Mouse (Mus musculus) cerebral cortex, adult 2 months (tissue): ENCODE measurements around the gene Sdf4.

Source experiments
- WGBS: fragments of 180-500 bp; shearing (Covaris S2); methylation state at CpG from one replicate; pipeline ENCODE4 v1.1.7; 2018; 5-methylcytosine and 5-hydroxymethylcytosine counted together

Sdf4 gene

DNA sequence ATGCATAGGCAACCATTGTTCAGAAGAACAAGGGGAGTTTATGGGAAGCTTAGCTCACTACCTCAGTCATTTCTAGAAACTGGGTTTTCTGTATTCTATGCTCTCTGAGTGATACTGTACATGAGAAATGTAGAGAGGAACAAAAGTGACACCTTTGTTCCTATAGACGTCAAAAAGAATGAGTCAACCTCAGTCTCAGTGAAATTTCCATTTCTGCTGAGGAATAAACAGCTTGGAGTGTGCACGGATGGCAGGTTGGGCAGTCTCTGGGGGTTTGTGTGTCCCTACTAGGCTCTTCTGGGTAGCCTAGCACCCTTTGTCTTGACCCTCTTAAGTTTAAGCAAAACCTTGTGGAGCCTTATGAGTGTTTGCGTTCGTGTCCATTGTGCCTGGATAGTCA is 15.7 kb downstream of the Sdf4 start:
- WGBS, result 81% methylated on average over 4 of the region's 4 CpGs

DNA sequence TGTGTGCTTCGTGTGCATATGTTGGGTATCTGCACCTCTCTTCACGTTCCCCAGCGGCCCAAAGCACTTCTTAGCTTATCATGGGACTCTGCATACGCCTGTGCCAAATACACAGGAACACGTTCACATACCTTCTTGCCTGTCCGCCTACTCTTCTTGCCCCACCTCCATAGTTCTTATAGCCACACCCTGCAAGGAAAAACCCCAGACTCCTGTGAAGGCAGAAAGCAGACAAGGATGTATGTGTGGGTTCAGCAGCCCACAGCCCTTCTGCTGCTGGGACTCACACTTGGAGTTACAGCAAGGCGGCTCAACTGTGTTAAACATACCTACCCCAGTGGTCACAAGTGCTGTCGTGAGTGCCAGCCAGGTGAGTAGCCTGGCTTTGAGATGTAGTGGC is 21.0 kb downstream of the Sdf4 start, which contains the start of gene Tnfrsf4:
Tnfrsf4 (plus strand) TSS at position 207 of the 400 bp plus-strand sequence.
- 48% methylated on average over 8 of the region's 8 CpGs for WGBS

DNA sequence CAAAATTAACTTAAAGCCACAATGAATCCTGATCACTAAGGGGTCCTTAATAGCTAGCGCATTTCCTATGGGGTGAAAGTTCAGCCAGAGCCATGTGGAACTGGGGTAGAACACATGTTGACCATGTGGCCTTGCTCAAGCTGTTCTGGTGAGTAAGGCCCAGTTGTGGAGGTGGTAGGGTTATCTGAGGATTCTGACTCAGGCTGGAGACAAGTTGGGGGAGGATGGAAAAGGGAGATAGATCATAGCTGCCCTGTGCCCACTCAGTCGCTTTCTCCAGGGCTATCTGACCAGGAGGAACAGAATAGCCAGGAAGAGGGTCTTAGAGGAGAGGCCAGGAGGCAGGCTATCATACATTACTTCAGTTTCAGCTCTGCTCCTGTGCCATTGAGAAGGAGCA is 21.8 kb downstream of the Sdf4 start:
- 84% methylated on average over 2 of the region's 2 CpGs for WGBS

DNA sequence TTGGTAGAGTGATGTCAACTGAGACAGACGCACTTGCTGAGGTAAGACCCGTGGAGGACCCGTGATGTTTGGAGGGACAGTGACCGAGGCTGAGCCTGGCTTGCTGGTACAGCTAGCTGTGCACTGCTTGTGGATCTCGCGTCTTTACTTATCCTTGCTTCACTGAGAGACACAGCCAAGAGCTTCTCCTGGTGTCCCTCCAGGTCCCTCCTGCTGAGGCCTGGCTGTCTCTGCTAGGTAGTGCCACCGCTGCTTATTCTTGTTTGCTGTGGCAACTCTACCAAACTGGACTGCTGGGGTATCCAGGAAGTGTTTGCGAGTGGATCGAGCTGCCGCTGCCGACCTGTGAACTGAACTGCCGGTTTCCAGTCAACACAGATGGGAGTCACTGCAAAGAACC is 27.1 kb downstream of the Sdf4 start:
- WGBS, result 93% methylated on average over 12 of the region's 12 CpGs

DNA sequence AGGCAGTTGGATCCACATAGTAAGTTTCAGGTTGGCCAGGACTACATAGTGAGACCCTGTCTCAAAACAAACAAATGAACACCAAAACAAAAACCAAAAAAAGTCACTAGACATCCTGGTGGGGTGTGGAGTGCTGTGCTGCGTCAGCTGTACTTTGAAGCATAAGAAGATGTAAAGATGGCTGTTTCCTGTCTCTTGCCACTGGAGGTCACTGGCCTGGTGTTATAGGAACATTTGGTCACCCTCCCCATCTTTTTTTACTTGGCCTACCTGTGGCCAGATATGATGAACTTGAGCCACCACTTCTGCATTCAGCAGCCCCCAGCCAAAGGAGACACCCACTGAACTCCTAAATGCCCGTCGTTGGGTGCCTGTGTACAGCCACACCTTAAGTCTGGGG is 28.7 kb downstream of the Sdf4 start:
- 66% methylated on average over 3 of the region's 3 CpGs for WGBS

DNA sequence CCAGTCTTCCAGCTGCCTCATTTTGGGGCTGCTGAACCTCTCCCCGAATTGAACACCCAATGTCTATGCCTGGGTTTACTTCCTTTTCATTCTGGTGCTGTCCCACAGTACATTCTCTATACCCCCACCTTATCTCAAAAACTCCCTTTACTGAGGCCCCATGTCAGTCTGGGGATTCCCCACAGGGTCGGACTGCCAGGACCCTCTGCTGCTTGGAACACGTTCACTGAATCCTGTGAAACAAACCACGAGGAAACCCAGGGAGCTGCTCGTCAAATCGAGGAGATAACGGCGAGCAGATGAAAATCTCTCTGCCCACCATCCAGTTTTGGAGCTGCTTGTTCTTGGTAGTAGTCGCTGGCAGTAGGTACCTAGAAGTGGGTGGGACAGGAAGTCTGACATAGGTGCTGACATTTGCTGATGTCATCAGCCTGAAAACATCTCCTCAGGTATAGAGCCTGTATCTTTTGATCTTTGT is 29.3 kb downstream of the Sdf4 start:
- WGBS, result 69% methylated on average over 9 of the region's 9 CpGs

DNA sequence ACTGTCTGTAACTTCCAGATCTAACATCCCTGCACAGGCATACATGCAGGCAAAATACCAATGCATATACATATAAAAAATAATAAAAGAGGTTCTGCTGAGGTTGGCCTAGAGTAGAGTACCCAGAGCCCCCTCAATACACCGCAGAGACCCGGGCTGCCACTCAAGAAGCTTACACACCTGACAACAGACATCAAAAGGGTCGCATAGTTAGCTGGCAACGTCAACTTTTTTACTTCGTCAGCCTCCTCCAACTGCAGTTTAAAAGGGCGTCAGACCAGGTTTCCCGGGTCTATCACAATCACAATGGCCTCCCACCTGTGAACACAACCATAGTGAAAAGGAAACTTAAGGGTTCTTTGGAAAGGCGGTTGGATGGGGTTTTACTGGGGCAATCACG is 30.8 kb downstream of the Sdf4 start:
- WGBS, result 92% methylated on average over 9 of the region's 9 CpGs

DNA sequence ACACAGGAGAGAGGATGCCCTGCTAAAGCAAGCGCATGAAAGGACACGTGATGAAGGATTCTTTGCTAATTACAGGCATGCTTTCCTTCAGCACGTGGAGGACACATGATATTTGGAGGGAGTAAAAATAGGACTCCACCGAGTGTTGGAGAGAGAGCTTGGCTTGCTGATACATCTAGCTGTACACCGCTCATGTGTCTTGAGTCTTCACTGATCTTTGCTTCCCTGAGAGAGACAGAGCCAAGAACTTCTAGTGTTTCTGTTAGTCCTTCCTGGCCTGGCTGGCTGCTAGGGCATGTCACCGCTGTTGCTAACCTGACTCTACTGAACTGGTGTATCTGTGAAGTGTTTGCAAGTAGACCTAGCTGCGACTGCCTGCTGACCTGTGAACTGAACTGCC is 31.5 kb downstream of the Sdf4 start:
- WGBS, result 72% methylated on average over 7 of the region's 7 CpGs

DNA sequence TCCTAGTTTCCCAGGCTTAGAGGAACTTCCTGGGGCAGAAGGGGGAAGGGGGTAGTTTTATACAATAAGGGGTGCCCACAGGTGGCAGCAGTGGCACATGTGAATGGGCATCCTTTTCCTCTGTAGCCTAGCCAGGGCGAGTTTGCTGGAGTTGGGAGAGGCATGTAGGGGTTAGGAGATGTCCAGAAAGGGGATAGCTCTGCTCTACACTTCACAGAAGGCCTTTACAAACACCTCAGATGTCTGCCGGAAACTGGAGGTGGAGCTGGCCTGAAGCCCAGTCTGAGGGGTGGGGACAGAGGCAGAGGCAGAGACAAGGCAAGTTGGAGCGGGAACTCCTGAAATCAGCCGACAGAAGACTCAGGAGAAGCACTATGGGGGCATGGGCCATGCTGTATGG is 33.3 kb downstream of the Sdf4 start, which contains the start of gene Tnfrsf18:
Tnfrsf18 (plus strand) TSS at position 152 of the 400 bp plus-strand sequence.
- WGBS, result 19% methylated on average over 4 of the region's 4 CpGs

DNA sequence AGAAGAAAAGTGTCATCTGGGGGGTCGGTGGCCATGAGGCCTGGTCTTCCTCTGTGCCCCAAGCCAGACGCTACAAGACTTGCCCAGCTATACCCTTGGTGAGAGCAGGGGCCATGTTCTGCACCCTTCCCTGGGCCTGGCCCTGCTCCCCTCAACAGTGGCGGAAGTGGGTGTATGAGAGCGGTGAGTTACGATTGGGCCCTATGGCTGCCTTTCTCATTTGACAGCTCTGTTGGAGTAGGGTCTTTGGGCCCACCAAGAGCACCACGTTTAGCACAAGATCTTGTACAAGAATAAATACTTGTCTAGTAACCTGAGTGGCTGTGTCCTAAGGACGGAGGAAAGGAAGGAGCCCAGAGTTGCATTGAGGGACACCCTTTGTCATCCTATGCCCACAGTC is 35.9 kb downstream of the Sdf4 start:
- 90% methylated on average over 7 of the region's 7 CpGs for WGBS

DNA sequence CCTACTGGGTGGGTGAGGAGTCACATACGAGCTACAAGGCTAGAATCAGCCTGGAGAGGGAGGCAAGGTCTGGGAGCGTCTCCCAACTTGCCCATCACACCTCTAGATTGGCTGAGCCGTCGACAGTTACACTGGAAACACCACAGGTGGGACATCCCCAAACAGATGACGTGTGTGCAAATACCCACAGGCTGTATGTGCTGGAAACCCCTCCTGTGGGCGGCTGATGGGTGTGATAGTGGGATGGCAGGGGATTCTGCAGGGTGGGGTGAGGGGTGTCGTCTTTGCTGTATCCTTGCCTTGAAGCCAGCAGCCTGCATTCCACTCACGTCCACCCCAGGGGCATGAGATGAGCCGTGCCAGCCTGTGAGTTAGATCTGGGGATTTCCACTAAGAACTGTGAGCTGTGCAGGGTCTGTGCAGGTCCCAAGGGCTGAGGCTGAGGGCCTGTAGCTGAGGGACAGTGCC is 38.0 kb downstream of the Sdf4 start:
- 35% methylated on average over 9 of the region's 9 CpGs for WGBS

DNA sequence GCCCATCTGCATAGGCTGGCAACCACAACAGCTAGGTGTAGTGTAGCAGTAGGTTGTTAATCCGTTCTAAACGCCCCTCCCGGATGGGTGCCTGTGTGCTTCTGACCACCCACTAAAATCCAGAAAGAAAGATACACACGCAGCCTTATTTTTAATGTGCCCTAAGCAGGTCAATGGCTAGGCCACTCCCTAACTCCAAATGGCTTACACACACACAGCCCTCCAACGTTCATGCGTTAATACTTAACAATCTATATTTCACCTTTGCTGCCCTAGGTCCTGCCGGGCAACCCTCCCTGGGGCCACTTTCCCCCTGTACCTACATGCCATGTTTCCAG is 38.6 kb downstream of the Sdf4 start:
- 4% methylated on average over 7 of the region's 7 CpGs for WGBS

DNA sequence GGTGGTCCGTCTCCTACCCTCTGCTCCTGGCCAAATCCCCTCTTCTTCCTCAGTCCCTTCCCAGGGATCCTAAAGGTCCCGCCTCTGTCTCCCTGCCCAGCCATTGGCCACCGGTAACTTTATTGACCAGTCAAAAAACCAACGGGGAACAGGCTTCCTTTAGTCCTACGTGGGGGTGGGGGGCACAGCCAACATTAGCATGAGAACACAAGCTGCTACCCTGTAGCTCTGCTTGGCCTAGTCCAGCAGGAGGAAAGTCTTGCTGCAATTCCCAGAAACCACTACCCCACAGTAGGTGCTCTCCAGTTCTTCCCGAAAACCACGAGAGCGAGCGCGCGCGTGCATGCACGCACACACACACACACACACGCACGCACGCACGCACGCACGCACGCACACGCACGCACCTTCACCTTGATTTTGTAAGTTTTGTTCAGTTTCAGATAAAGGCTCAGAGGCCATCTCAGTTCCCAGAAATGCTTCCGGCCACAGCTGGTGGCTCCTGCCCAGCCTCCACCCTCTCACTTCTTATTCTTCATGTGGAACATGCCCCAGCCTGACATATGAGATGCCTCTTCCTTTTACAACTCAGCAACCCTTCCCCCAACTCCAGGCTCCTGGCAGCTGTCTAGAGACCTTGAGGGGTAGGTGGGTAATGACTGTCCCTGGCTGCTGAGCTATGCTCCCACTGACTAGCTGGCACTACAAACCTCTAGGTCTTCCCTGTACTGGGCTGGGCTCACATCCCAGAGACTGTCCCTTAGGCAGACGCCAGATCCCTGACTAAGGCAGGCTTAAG is 39.1 kb downstream of the Sdf4 start:
- WGBS, result 2% methylated on average over 24 of the region's 24 CpGs

DNA sequence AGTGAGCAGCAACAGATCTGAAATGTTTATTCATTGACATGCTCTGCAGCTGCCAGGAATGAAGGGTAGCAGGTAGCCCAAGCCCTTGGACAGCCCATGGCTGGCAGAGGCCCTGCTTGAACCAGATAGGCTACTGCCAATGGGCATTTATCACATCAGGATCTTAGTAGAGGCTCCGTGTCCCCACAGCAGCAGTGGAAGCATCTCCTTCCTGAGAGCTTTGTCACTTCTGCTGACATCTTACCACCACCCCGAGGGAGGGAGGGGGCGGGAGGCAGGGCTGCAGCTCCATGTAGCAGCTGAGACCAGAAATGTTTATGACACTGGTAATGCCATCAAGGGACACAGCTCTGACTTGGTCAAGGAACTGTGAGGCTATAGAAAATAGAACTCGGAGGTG is 40.2 kb downstream of the Sdf4 start:
- 89% methylated on average over 4 of the region's 4 CpGs for WGBS

DNA sequence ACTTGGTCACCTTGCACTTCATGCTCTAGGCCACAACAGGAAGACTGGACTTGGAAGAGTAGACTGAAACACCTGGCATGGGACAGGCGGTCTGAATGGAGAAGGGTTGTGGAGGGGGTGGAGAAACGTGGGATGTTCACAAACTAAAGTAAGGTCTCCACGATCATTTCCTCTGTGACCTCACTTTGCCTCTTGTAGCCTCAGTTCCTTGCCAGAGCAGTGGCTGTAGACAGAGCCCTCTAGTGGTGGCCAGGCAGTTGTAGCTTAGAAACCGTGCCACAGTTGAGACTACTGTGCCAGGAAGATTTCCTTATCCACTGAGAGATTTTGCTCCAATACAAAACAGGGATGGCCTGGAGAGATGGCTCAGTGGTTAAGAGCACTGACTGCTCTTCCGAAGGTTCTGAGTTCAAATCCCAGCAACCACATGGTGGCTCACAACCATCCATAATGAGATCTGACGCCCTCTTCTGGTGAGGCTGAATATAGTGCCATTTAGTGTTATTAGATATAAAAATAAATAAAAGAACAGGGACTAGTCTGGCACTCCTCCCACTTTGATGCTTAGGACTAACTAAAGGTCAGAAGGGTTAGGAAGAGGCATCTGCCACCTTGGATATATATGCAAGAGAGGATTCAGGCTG is 40.9 kb downstream of the Sdf4 start:
- 37% methylated on average over 6 of the region's 6 CpGs for WGBS

DNA sequence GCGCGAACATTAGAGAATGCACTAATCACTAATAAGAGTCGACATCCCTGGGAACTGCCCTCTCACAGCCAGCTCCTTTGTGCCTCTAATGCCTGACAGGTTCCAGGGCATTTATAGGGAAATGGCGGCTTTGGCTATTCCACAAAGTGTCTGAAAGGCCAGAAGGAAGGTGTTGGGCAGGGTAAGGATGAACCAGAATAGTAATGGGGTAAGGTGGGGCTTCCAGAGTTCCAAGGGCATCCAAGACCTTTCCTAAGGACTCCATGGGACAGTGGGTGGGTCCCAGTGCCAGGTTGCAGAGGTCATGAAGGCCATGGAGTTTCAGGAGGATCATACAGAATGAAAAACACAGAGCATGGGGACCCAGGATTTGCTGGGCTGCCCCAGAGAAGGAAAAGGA is 41.6 kb downstream of the Sdf4 start:
- WGBS, result 69% methylated on average over 4 of the region's 4 CpGs

DNA sequence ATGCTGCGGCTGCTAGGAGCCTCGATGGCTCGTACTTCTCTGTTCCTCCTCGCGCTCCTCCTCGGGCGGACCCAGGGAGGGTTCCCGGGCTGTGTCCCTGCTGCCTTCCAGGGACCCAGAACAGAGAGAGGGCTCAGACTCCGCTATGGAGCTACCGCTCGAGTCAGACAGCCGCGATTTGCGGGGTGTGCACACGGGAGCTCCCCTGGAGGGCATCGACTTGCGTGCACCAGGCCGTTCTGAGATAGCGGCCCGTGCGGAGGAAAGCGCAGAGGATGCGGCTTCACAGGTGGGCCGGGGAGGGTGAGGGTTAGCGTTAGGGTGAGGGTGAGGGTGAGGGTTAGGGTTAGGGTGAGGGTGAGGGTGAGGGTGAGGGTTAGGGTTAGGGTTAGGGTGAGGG is 42.2 kb downstream of the Sdf4 start:
- WGBS, result 7% methylated on average over 25 of the region's 25 CpGs

DNA sequence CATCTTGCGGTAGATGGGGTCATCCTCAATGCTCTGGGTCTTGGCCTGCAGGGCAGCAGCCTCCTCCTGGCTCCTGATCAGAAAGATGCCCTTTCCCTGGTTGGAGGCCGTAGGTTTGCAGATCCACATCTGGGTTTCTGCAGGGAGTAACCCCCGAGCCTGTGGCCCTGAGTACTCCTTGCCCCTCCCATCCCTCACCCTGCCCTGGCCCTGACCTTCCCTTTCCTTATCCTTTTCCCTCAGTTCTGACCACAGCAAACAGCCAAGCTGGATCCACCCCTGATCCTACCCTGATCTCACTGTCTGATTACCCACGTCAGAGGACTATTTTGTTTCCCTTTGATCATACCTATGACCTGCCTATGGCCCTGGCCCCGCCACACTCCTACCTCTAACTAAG is 52.1 kb downstream of the Sdf4 start:
- WGBS, result 82% methylated on average over 5 of the region's 5 CpGs

DNA sequence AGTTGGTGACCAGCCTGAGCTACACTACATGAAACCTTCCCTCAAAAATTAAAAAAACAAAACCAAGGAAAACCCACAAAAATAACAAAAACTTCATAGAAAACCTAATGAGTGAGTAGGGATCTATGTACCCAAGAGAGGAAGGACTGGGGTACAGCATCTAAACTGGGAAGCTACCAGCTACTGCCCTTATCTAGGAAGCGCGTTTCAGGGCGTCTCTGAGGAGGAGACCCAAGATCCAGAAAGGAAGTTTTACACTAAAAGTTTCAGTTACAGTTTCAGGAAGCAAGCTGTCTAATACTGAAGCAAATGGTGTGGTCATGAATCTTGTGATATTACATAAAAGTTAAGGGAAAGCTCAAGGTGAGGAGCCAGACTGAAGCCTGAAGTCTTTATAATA is 57.1 kb downstream of the Sdf4 start:
- 82% methylated on average over 3 of the region's 3 CpGs for WGBS

DNA sequence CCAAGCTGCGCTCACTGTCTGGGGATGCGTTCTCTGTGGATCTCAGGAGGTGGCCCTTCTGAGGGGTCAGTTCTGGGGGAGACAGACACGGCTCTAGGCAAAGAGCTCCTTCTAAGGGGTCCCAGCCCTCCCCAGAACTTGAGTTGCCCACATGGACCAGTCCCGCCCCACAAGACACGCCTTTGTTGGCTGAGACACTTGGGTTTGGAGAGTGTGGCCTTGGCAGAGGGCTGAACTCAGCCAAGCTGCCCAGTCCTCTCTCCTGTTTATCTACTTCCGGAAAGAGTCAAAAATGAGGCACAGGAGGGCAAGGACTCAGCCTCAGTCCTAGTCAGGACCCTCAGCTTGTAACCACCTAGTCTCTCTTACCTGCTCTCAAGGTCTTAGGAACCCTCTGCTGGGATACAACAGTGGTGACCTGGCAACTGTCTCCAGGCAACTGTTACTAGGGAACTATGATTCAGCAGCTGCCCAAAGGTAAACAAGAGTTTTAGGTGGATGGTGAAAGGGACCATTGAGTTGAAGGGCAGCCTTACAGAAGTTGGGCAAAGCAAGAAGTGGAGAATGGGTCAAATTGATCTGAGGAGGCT is 57.8 kb downstream of the Sdf4 start:
- 80% methylated on average over 6 of the region's 6 CpGs for WGBS

DNA sequence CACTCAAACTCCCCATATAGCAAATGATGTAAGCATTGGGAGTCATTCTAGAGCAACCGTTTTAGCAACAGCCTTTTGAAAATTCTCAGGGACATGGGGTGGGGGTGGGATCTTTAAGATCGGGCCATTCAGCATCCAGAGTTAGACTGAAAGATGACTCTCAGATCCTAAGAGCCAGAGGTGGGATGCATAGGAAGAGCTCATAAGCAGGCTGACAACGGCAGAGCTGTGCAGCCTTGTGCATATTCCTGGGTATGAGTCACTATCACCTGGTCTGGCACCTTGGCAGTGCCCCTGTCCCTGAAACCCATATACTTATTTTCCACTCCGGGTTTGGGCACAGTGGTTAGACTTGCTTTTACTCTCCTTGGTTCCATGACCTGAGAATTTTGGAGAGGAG is 60.4 kb downstream of the Sdf4 start:
- 57% methylated on average over 4 of the region's 4 CpGs for WGBS

DNA sequence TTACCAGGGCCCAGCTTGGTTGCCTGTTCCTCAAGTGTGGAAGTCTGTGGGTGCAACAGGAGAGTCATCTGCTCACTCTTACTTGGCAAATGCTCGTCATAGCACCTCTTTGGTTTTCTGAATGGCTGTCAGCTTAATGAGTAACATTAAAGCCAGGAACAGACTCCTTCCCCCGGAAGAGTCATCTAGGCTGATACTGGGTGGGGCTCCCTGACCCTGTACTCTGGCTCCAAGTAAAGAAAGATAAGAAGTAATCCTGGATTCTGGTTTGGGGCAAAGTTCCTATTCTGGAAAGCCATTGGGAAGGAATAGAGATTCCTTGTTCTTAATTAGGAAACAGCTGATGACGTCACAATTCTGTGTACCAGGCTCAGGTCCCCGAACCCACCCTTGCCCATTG is 61.5 kb downstream of the Sdf4 start:
- 83% methylated on average over 4 of the region's 4 CpGs for WGBS

DNA sequence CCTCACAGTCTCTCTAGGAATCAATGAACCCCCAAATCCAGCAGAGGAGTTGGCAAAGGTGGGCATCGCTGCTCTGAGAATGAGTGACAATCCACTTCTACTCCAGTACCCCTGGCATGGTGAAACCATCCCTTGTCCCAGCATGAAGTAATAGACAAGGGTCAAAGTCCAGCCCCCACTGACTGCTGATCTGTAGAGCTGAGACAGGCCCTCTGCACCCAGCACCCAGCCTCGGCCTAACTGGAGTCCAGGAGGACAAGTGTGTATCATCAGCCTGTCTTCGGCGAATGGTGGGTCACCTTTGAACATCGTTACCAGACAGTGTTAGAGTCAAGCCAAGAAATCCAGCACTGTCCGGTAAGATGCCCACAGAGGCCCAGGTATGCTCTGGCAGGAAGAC is 61.9 kb downstream of the Sdf4 start:
- 95% methylated on average over 6 of the region's 6 CpGs for WGBS
